Mouse (Mus musculus) ovary, adult 18-20 months (tissue): ENCODE measurements at regions not wholly inside any gene's neighbourhood (a gene's known extent, or its start where the extent isn't known, plus 50 kb on each side); places are given as distances from the start of the nearest gene placed in this dataset.

Source experiments
- DNase-seq: peaks from one replicate; pipeline ENCODE4 v3.0.0; 2022; ENCODE audit warnings: low spot score, mixed read lengths

- no peak for DNase-seq
Observed at GRCm38 (mm10) chr15:74461935-74462334, 174.2 kb downstream of the Mroh4 start.

DNA sequence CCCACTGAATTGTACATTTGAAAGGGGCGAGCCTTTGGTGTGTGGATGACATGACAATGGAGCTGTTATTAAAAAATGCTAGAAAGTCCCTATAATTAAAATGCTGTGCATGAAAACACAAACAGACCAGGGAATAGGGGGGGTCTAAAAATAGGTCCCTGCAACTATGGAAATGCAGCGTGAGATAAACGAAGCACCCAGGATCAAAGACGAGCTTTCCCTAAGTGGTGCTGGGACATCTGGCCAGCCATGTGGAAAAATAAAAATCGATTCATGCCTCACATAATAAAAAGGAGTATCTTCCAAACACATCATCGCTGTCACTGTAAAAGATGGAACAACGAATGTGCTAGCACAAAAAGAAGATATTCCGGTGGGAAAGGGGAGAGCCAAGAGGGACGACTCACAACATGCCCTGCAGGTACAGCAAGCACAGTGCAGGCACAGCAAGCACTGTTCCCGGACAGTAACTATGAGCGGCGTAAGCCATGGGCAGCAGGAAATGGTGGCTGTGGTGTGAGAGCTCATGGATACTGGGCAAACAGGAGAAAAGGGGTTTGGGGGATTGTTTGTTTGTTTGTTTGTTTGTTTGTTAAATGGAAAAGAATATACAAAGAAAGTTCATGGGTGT lies 176.7 kb downstream of the Mroh4 start:
- DNase-seq = no peak

DNA sequence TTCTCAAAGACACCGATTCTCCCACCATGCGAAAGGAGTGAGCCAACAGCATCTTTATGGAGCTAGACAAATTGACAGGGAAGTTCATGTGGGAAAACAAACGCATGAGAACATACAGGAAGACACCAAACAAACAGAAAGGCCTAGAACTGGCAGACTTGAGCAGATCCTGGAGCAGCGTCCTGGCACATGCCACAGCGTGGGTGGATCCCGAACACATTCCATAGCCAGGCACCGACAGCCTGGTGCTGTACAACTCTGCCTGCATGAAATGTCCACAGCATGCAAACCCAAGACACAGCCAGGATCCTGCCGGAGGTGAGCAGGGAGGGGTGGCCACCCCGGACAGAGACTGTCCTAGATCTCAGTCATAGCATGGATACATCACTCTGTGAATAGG lies 177.2 kb downstream of the Mroh4 start:
- DNase-seq = no peak

- no peak for DNase-seq
Observed at GRCm38 (mm10) chr15:74457965-74458364, 178.2 kb downstream of the Mroh4 start.

DNA sequence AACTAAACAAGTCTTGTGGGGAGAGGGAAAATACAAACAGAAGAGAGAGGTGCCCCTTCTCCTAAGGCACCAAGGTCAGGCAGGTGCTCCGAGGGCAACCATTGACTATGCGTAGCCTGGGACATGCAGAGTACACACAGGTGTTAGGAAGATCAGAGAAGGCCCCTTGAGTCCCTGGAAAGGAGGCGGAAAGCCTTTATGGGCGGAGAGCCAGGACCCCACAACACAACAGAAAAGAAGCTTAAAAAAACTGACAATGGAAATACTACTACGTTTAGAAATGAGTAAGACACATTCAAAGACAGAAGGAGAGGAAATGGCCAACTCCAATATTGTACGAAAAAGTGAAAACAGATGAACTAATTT lies 179.5 kb downstream of the Mroh4 start:
- DNase-seq = no peak

DNA sequence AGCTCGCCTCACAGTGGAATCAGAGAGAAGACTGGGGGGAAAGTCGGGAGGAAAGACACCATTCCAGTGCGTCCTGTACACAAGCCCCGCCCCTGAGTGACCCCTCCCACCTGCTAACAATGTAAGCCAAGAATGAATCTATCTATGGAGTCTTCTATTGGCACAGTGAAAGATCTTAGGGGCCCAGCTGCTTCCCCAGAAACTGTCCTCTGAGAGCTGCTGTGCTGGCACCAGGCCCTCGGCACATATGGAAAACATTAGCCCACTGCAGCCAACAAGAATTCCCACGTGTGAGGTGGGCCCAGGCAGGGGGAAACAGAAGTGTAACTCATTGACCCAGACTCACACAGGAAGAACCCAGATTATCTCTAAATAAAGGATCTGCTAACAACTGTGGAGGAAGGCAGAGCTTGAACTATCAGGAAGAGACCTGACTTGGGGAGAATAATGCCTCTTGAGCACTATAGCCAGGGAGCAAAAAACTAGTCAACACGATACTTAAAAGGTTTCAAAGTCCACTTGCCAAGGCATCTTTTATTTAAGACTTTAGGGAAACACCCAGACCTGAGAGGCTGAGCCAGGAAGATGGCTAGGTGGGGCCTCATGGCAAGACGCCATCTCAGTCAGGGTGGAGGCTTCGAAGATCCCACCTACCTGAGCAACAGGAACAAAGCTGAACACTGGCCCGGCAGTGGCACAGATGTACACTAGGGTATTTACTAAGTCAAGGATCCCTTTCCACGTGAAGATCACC lies 180.1 kb downstream of the Mroh4 start:
- DNase-seq = no peak

GRCm38 (mm10) chr15:74454543-74454942 lies 181.6 kb downstream of the Mroh4 start:
- DNase-seq = no peak

DNA sequence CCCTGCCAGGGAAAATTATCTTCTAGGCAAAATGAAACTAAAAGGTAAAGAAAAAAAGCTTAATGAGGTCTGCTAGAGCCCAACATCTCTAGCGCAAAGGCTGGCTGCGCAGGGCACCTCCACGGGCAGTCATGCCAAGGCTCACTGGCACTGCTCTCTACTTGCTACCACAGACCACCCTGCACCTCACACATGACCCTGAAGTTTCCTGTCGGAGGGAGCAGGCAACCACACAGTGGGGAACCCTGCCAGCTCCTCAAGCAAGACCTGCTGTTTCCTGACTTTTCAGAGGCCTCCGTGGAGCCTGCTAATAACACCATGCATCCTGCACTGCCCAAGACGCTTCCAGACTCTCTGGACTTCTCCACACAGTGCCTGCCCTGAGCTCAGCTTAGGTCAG lies 182.3 kb downstream of the Mroh4 start:
- DNase-seq = no peak

GRCm38 (mm10) chr15:74452426-74452825 lies 183.7 kb downstream of the Mroh4 start:
- DNase-seq = no peak

DNA sequence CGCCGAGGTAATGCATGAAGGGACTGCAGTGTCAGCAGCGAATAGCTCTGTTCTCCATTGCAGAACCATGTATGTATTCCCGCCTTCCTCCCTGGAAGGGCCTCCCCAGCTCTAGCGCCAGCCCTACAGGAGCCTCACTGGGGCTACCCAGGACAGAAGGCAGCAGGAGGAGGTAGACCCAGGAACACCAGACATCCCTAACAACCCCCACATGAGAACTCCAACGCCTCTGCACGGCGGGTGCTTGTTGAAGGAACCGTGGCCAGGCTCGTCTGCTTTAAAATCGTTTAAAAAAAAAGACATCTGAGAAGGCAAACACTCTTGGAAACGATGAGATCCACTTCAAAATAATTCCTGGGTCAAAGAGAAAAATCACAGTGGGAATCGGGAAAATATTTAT lies 194.3 kb downstream of the Mroh4 start:
- no peak for DNase-seq

DNA sequence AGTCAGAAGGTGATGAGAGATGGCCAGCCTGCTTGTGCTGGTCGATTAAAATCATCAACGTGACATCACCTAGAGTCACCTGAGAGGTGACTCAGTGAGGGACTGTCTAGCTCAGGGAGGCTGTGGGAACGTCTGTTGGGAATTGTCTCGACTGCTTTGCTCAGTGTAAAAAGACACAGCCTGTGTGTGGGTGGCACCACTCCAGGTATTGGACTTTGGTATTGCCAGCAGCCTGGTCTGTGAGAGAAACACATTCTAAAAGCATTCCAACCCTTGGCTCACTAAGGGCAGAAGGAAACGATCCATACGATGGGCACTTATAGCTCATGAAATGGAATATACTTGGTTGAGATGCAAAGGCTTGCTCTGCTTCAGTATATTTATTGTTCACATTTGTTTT lies 209.2 kb downstream of the Mroh4 start:
- no peak for DNase-seq

DNA sequence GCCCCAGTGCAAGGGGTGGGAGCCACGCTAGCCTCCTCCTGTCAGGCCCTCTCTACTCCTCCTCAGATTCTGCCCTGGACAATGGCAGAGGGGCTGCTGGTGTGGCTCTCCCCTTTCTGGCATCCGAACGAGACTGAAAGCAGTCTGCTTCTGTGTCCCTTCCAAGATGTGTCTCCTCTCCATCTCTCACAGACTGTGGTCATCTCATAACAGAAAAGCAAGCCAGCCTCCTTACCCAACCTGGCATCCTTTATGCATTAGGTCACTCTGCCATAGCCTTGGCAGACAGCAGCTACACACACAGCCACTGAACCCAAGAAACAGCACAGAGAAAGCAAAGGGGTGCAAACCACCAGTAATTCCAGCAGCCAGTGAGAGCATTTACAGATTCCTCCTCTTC lies 213.2 kb downstream of the Mroh4 start:
- no peak for DNase-seq

GRCm38 (mm10) chr15:74420550-74420949 lies 215.6 kb downstream of the Mroh4 start:
- no peak for DNase-seq

- DNase-seq = no peak
Observed at GRCm38 (mm10) chr15:74418635-74419034, 217.5 kb downstream of the Mroh4 start.

DNA sequence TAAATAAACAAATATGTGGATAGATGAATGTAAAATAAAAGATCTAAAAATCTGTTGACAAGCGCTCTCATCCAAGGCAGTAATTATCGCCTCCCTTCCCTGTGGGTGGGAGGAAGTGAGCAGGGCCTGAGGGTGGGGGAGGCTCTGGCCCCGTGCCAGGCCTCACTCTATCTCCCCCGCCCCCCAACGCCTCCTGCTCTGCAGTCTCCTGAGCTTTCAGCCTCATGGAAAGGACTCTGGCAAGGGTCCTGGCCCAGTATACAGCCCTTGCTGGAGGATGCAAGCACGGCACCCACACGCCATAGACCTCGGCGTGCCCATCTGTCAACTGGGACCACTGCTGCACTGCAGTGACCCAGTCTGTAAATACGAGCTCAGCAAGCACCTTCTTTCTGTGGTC lies 222.9 kb downstream of the Mroh4 start:
- no peak for DNase-seq

DNA sequence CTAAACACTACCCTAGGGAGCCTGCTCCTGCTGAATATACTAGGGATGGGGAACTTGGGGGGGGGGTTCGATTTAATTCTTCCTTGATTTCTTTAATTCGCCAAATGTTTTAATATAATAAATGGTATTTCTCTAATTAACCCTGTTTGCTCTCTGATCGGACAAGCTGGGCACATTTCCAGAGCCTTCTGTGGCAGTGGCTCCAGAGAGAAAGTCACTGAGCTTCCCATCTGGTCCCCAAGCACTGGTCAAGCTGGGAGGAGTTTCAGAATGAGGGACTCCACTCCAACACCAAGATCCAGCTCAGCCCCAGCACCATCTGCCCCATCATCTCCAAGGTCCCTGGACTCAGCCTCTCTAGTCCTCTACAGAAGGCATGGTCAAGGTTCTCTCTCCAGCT lies 223.9 kb downstream of the Mroh4 start:
- DNase-seq = no peak

- DNase-seq = no peak
Observed at GRCm38 (mm10) chr15:74411097-74411496, 225.1 kb downstream of the Mroh4 start.

GRCm38 (mm10) chr15:74404866-74405265 lies 231.3 kb downstream of the Mroh4 start:
- no peak for DNase-seq

- no peak for DNase-seq
Observed at GRCm38 (mm10) chr15:74401275-74401674, 234.9 kb downstream of the Mroh4 start.

DNA sequence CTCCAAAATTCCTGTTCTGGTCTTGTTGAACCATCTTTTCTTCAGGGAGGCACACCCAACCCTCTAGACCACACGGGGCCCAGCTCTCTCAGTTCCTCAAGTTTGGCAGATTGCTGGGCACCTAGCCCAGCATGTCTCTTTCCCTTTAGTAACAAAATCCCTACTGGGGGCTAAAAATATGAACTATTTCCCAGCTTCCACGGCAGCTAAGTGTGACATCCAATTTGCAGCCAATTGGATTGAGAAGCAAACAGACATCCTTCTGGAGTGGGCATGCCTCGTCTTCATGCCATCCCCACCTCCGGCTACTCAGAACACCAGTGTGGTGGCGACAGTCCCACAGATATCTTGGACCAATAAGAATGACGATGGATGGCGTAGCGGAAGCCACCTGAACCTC lies 240.1 kb downstream of the Mroh4 start:
- no peak for DNase-seq

GRCm38 (mm10) chr15:74387533-74387932 lies 248.6 kb downstream of the Mroh4 start:
- DNase-seq = no peak

- no peak for DNase-seq
Observed at GRCm38 (mm10) chr15:74382556-74382955, 253.6 kb downstream of the Mroh4 start.

GRCm38 (mm10) chr15:74379366-74379765 lies 256.8 kb downstream of the Mroh4 start:
- no peak for DNase-seq

GRCm38 (mm10) chr15:74369461-74369860 lies 266.7 kb downstream of the Mroh4 start:
- no peak for DNase-seq
